Mouse (Mus musculus) liver, embryonic 11.5 days (tissue): ENCODE results near the gene Arl4d. TPM values are rescaled to one million over a fixed set of nuclear protein-coding genes. Genes with fewer than 3 reads are reported as not detected.

ENCODE experiments used
- ATAC-seq: fragments of 200-750 bp; cut with Nextera tagmentation; replicated peaks from 2 replicates; pipeline ENCODE4 v1.8.0; 2017; ENCODE audit warnings: moderate number of reproducible peaks, mild to moderate bottlenecking, moderate TSS enrichment, moderate library complexity; ENCODE audit not compliant: low FRiP score
- DNase-seq: peaks from one replicate; pipeline ENCODE4 v3.0.0-alpha.2; 2017; ENCODE audit warnings: low spot score
- H3K27ac ChIP-seq: fragments of 300-500 bp; sonication (generic); 2 replicates; pipeline ENCODE4 v1.5.1; 2014; ENCODE audit warnings: mild to moderate bottlenecking, low read depth, low read length, control low read depth
- H3K27me3 ChIP-seq: fragments of 300-500 bp; sonication (generic); replicated peaks from 2 replicates; pipeline ENCODE4 v1.6.1; 2014; ENCODE audit warnings: low read length, mixed read lengths; ENCODE audit not compliant: control insufficient read depth, insufficient read depth
- H3K36me3 ChIP-seq: fragments of 300-500 bp; sonication (generic); 2 replicates; pipeline ENCODE4 v1.6.1; 2014; ENCODE audit warnings: mild to moderate bottlenecking, low read length, moderate library complexity, mixed read lengths; ENCODE audit not compliant: control insufficient read depth, insufficient read depth
- H3K4me1 ChIP-seq: fragments of 300-500 bp; sonication (generic); replicated peaks from 2 replicates; pipeline ENCODE4 v1.6.1; 2014; ENCODE audit warnings: low read length, mixed read lengths; ENCODE audit not compliant: control insufficient read depth, insufficient read depth
- H3K4me2 ChIP-seq: fragments of 300-500 bp; sonication (generic); 2 replicates; pipeline ENCODE4 v1.6.1; 2014; ENCODE audit warnings: mild to moderate bottlenecking, control low read depth, moderate library complexity
- H3K4me3 ChIP-seq: fragments of 300-500 bp; sonication (generic); 2 replicates; pipeline ENCODE4 v1.5.1; 2014; ENCODE audit warnings: low read depth, low read length, control low read depth
- H3K9ac ChIP-seq: fragments of 300-500 bp; sonication (generic); 2 replicates; pipeline ENCODE4 v1.6.1; 2014; ENCODE audit warnings: low read depth, low read length, control low read depth
- H3K9me3 ChIP-seq: fragments of 300-500 bp; sonication (generic); 2 replicates; pipeline ENCODE4 v1.6.1; 2016; ENCODE audit warnings: low read length, inconsistent platforms, mixed read lengths; ENCODE audit not compliant: control insufficient read depth
- WGBS: fragments of 180-500 bp; shearing (Covaris S2); extraction: QIAGEN DNeasy Blood & Tissue Kit; methylation state at CpG from one replicate; pipeline ENCODE4 v1.1.7; 2014; 5-methylcytosine and 5-hydroxymethylcytosine counted together
- polyA plus RNA-seq: library from polyadenylated mRNA; unstranded; fragments of >200 nt; fragmentation: Nextera tagmentation; extraction: Ambion mirVana; gene quantifications from 2 replicates; pipeline ENCODE4 v1.2.1, GENCODE M21; 2014

Arl4d gene
- polyA plus RNA-seq, 1 experiment from 2014 or later: 3.9 TPM

GRCm38 (mm10) chr11:101667871-101668532 is 2.7 kb downstream of the Arl4d start:
- H3K27me3 ChIP-seq: no peaks in the 10 kb centered on the region; the same call in 1 of the 2 replicates
- no peak for DNase-seq
- H3K27ac ChIP-seq: peak overlapping the region; percentile 61
- 73% methylated on average over 14 of the region's 14 CpGs for WGBS
- peaks cover 61% of the 10 kb centered on the region for H3K4me1 ChIP-seq
- peak overlapping the region; percentile 8; the same call in 1 of the 2 replicates for H3K4me3 ChIP-seq
- peak overlapping the region; percentile 93 for H3K4me2 ChIP-seq
- no peak for ATAC-seq
- H3K9me3 ChIP-seq: no peaks in the 10 kb centered on the region
- 0 out of 2 replicates have a peak overlapping the region, but pooled peaks have one; percentile 11 for H3K9ac ChIP-seq
- H3K36me3 ChIP-seq: no peaks in the 10 kb centered on the region

DNA sequence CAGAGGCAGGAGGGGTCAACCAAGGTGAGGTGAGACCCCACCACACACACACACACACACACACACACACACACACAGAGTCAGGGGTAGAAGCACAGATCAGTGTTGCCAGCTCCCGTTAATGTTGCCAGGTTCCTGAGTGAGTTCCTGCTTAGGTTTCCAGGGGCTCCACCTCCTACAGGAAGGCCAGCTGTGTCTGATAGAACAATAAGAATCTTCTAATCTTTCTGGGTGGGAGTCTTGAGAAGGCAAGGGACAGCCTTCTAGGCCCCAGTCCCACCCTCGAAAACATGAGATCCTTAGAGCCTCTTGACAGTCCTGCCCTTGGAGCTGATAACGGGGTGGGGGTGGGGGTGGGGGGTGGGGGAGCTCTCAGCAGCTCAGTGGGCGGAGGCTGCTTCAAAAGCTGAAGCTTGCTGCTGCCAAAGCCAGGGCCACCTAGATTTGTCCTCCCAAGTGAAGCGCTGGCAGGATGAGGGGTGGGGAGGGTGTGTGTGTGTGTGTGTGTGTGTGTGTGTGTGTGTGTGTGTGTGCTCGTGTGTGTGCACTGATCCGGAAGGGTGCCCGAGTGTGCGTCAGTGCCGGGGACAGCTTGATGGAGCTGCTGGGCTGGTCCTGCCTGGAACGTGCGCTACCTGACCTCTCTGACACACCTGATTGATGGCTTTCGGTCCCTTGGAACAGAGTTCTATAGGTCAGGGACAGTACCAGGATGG is 3.4 kb downstream of the Arl4d start:
- H3K4me3 ChIP-seq: 0 out of 2 replicates have a peak overlapping the region, but pooled peaks have one; percentile 8
- no peaks in the 10 kb centered on the region for H3K9me3 ChIP-seq
- H3K36me3 ChIP-seq: no peaks in the 10 kb centered on the region
- DNase-seq: no peak
- peak overlapping the region; percentile 93 for H3K4me2 ChIP-seq
- H3K9ac ChIP-seq: 0 out of 2 replicates have a peak overlapping the region, but pooled peaks have one; percentile 11
- peak; percentile 63 for ATAC-seq
- H3K4me1 ChIP-seq: peaks cover 62% of the 10 kb centered on the region
- 21% methylated on average over 13 of the region's 13 CpGs for WGBS
- H3K27ac ChIP-seq: peak overlapping the region; percentile 61
- H3K27me3 ChIP-seq: no peaks in the 10 kb centered on the region; the same call in 1 of the 2 replicates

DNA sequence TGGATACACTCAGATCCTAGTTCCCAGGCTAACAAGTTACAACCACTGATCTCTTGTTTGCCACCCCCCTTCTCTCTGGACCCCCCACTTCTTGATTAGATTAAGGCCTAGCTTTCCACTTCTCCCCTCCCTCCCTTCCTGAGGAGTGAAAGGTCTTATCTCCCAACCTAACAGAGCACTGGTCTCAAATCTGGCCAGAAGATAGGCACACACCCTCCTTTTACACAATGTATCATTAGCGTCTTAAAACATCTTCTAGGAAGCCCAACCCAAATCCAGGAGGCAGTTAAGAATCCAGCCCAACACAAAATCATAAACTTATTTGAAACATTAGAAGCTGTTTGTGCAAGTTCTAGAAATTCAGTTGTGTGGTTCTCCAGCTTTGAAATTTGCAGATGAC is 5.0 kb downstream of the Arl4d start:
- H3K4me3 ChIP-seq: no peak overlapping the region
- no peak overlapping the region; the same call in 1 of the 2 replicates for H3K27ac ChIP-seq
- 22% methylated on average over 1 of the region's 1 CpGs for WGBS
- H3K9ac ChIP-seq: no peak overlapping the region
- no peaks in the 10 kb centered on the region for H3K9me3 ChIP-seq
- ATAC-seq (0 out of 2 replicates have a peak, but pooled peaks have one; percentile 29), DNase-seq (no peak)
- no peak overlapping the region for H3K4me2 ChIP-seq
- H3K36me3 ChIP-seq: no peaks in the 10 kb centered on the region
- H3K4me1 ChIP-seq: peaks cover 60% of the 10 kb centered on the region
- H3K27me3 ChIP-seq: no peaks in the 10 kb centered on the region; the same call in 1 of the 2 replicates

- Histone ChIP-seq H3K4me3 (no peak overlapping the region), H3K4me2 (no peak overlapping the region), H3K9me3 (no peaks in the 10 kb centered on the region), H3K36me3 (no peaks in the 10 kb centered on the region), H3K27me3 (no peaks in the 10 kb centered on the region; the same call in 1 of the 2 replicates), H3K9ac (no peak overlapping the region), H3K4me1 (peaks cover 55% of the 10 kb centered on the region), H3K27ac (no peak overlapping the region)
- DNase-seq: no peak
- 59% methylated on average over 4 of the region's 4 CpGs for WGBS
- ATAC-seq: no peak
These were observed 5.9 kb downstream of the Arl4d start for GRCm38 (mm10) chr11:101671255-101671654.

- Histone ChIP-seq H3K4me2 (peak overlapping the region; percentile 51), H3K4me3 (peak overlapping the region; percentile 10; the same call in 1 of the 2 replicates), H3K9me3 (no peaks in the 10 kb centered on the region), H3K27ac (0 out of 2 replicates have a peak overlapping the region, but pooled peaks have one; percentile 28), H3K9ac (no peak overlapping the region), H3K36me3 (no peaks in the 10 kb centered on the region), H3K4me1 (peaks cover 40% of the 10 kb centered on the region), H3K27me3 (no peaks in the 10 kb centered on the region)
- 20% methylated on average over 16 of the region's 16 CpGs for WGBS
- DNase-seq (no peak), ATAC-seq (no peak; the same call in 1 of the 2 replicates)
These were observed 7.8 kb downstream of the Arl4d start for GRCm38 (mm10) chr11:101673010-101673642.

DNA sequence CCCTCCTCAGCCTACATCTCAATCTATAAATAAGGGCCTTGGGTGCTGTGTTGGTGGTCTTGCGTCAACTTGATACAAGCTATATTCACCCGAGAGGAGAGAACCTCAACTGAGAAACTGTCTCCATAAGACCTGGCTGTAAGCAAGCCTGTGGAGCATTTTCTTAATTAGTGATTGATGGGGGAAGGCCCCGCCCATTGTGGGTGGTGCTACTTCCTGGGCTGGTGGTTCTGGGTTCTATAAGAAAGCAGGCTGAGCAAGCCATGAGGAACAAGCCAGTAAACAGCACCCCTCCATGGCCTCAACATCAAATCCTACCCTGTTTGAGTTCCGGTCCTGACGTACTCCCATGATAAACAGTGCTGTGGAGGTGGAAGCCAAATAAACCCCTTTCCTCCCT is 8.8 kb downstream of the Arl4d start:
- Histone ChIP-seq H3K36me3 (no peaks in the 10 kb centered on the region), H3K4me1 (peaks cover 31% of the 10 kb centered on the region), H3K9ac (no peak overlapping the region), H3K4me3 (no peak overlapping the region), H3K9me3 (no peaks in the 10 kb centered on the region), H3K4me2 (no peak overlapping the region), H3K27ac (no peak overlapping the region), H3K27me3 (no peaks in the 10 kb centered on the region)
- whole genome bisulfite sequencing: 77% methylated on average over 5 of the region's 5 CpGs
- no peak for DNase-seq
- no peak for ATAC-seq

DNA sequence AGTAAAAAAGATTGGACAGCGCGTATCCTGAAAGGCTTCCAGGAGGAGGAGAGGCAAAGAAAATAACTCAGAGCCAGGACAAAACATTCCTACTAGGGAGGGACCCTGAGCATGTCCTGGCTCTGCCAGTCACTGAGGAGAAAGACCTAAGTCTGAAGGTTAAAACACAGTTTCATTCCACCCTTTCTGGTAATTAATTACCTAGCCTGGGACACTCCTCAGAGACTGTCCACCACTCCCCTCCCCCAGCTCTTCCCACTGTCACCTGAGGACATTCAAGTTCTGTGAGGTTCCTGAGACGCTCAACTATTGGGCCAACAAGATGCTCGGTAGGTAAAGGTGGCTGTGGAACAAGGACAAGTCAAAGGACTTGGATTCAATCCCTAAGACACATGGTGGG is 10.0 kb downstream of the Arl4d start:
- no peak for ATAC-seq

DNA sequence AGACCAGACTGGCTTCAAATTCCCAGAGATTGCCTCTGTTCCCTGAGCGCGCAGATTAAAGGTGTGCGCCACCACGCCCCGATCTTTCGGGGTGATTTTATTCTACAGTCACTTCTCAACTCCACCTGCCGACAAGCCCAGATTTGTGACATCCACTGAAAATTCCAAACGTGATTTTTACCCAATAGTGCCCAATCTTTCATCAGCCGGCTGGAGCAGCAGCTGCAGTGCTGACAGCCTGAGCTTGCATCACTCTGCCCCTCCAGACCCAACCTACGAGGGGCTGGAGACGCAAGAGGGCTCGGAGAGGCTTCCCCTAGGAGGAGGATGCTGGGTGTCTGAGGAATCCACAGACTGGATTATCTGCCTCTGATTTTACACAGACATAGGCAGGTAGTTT is 12.3 kb downstream of the Arl4d start:
- H3K9me3 ChIP-seq: no peaks in the 10 kb centered on the region
- no peak overlapping the region for H3K4me3 ChIP-seq
- no peak for DNase-seq
- no peak overlapping the region for H3K27ac ChIP-seq
- no peak overlapping the region for H3K9ac ChIP-seq
- no peak overlapping the region for H3K4me2 ChIP-seq
- no peak for ATAC-seq
- no peaks in the 10 kb centered on the region for H3K36me3 ChIP-seq
- peaks cover 10% of the 10 kb centered on the region for H3K4me1 ChIP-seq
- 77% methylated on average over 12 of the region's 12 CpGs for WGBS
- H3K27me3 ChIP-seq: no peaks in the 10 kb centered on the region

More for the DNA sequence above, 10.0 kb downstream of the Arl4d start:
- WGBS: 89% methylated on average over 4 of the region's 4 CpGs
- Histone ChIP-seq H3K4me3 (no peak overlapping the region), H3K36me3 (no peaks in the 10 kb centered on the region), H3K4me1 (peaks cover 19% of the 10 kb centered on the region), H3K9me3 (no peaks in the 10 kb centered on the region), H3K9ac (no peak overlapping the region), H3K27ac (no peak overlapping the region), H3K4me2 (no peak overlapping the region), H3K27me3 (no peaks in the 10 kb centered on the region)
- DNase-seq: no peak
